Mouse (Mus musculus) duodenum, adult 2 months (tissue): ENCODE measurements around the gene Far2. TPM values are rescaled to one million over a fixed set of nuclear protein-coding genes. Genes with fewer than 3 reads are reported as not detected.

Source experiments
- polyA plus RNA-seq: library from polyadenylated mRNA; depleted of rRNA; stranded (reverse); fragments of >200 nt; gene quantifications from 2 replicates; pipeline ENCODE4 v1.2.3, GENCODE M21; 2012; ENCODE audit warnings: low replicate concordance; rRNA removed

The Far2 gene
- 5.7 and 10.2 TPM in 2 replicates for polyA plus RNA-seq

DNA sequence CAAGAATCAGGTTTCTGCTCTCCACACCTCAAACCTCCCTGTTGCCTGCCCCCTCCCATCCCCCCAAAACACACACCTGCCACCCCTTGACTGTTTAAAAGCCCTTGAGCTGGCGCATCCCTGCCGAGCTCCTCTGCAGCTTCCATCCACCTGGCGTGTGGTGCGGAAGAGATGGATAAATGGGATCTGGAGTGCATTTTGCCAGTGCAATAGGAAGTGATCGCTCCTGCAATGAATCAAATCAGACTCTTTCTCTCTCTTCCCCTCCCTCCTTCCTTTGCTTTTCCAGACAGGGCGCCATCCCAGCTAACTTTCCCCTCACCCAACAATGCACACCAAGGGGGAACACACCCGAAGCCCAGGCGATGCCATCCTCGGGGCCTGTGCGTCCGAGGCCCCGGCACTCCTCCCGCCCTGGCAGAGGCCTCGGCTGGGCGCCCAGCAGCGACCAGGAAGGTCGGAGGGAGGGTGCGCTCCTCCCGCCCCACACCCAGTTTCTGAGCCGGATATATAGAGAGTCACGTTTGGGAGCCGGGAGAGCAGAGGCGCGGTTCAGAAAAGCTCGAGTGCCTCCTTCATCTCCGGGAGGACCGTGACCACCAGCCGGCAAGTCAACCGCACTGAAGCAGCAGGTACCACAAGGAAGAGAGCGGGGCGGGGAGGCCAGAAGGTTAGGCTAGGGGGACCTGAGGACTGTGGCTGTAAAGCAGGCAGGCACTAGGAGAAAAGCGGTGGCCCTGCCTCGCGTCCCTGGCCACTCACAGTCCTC lies at the start of gene Far2:
TSS of gene Far2 (plus strand) at position 379 of the 769 bp plus-strand sequence.

DNA sequence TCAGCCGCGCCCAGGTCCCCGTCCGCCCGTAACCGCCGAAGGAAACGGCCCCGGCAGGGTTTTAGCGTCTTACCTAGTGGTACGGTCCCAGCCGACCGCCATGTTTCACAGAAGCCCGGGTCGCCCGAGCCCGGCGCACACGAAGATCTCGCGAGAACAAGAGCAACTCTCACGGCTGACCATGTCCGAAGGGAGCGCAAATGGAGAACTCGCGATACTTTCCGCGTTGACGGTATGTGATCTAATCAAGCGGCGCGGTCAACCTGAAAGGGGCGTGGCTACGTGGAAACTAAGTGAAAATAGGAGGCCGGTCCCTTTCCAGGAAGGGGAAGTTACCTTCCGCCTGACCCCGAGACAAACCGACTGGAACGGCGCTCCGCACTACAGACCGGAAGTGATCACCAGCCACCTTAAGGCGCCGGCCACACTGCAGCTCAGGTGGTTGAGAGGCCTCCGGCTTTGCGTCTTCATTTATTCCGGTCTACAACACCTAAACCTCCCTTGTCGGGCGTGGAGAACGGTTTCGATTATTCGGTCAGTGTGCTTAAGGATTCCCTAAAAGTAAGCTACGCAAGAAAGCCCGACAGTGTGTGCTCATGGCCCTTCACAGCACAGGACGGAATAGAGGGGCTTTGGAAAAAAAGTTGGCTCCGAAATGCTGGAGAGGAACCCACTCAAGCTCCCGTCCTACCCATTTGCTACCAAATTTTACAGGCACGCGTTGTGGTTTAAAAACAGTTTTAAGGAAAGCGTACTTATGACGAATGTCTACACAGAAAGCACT lies 165.0 kb downstream of the Far2 start, which contains the start of gene Ergic2:
TSS of gene Ergic2 (minus strand) at position 478 of the 784 bp plus-strand sequence.

Other genes with a start within 250 kb of the Far2 start
- 5.9 and 13.9 TPM in 2 replicates for gene Ergic2, start 165.1 kb downstream of the Far2 start, polyA plus RNA-seq